Mouse (Mus musculus) embryonic fibroblast, embryonic 13.5 days (primary cell): ENCODE data around the gene Gm28635. TPM values are rescaled to one million over a fixed set of nuclear protein-coding genes. Genes with fewer than 3 reads are reported as not detected.
A peak's percentile ranks its signal among the peaks of the same experiment; 100 is the strongest.

Experiments
- H3K27ac ChIP-seq: 2 replicates; pipeline ENCODE4 v1.5.1; 2012; ENCODE audit warnings: low read length, control low read depth, inconsistent platforms; ENCODE audit not compliant: insufficient read depth
- H3K4me1 ChIP-seq: 2 replicates; pipeline ENCODE4 v1.6.1; 2011; ENCODE audit warnings: low read length; ENCODE audit not compliant: control insufficient read depth, insufficient read depth
- H3K4me3 ChIP-seq: 2 replicates; pipeline ENCODE4 v1.5.1; 2011; ENCODE audit warnings: mild to moderate bottlenecking, control low read depth, low read length; ENCODE audit not compliant: insufficient read depth
- CTCF ChIP-seq: IDR thresholded peaks from 2 replicates; pipeline ENCODE4 v1.5.1; 2011; ENCODE audit warnings: mild to moderate bottlenecking, control low read depth, low read length, moderate library complexity, borderline replicate concordance; ENCODE audit not compliant: insufficient read depth
- POLR2A ChIP-seq: IDR thresholded peaks from 2 replicates; pipeline ENCODE4 v1.6.1; 2011; ENCODE audit warnings: low read depth, mild to moderate bottlenecking, control low read depth, low read length, moderate library complexity
- polyA plus RNA-seq: library from polyadenylated mRNA; stranded (reverse); fragments of >200 nt; gene quantifications from 2 replicates; pipeline ENCODE4 v1.2.4, GENCODE M21; 2011; ENCODE audit warnings: low read depth; ENCODE audit not compliant: missing spikeins, insufficient read length

Gm28635 gene
- polyA plus RNA-seq, 1 experiment, result not detected

DNA sequence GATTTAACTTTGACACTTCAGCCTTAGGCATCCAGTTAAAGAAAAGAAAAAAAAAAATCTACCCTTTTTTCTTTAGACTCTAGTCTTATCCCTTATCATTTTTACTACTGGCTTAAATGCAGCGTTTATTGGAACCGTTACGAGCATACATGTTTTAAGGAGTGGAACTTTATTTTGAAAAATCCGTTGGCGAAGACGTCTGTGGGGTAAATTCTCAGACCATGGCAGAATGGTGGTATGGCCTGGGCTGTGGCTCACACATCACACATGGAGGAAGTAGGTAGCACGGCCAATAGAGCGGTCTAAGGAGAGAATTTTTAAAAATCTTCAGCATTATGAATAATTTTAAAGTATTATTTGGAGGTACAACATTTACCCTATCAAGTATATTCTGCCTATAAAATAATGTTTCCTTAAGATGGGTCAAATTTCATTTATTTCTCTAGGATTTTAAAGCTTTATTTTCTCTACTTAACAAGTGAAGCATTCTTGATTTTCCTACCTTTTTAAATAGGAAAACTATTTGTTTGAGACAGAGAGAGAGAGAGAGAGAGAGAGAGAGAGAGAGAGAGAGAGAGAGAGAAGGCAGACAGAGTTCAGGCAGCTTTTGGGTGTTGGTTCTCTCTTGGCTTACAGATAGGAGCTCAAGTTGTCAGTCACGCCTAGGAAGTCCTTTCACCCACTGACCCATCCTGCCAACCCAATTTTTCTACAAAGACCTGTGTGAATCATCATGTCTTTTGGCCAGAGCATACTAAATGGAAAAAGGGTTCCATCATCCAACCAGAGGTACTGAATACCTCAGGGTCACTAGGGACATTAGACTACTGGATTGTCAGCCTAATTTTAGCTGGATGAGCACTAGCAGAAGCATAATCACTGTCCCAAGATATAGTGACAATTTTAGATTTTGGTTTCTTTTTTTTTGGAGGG, 38.8 kb upstream of the Gm28635 start:
- peak overlapping the region; percentile 79 for H3K4me3 ChIP-seq
- H3K4me1 ChIP-seq, result no peaks in the 10 kb centered on the region; the same call in 1 of the 2 replicates
- no peak for TF ChIP-seq CTCF
- TF ChIP-seq POLR2A, result no peak; the same call in 1 of the 2 replicates
- H3K27ac ChIP-seq, result peak overlapping the region; percentile 92

DNA sequence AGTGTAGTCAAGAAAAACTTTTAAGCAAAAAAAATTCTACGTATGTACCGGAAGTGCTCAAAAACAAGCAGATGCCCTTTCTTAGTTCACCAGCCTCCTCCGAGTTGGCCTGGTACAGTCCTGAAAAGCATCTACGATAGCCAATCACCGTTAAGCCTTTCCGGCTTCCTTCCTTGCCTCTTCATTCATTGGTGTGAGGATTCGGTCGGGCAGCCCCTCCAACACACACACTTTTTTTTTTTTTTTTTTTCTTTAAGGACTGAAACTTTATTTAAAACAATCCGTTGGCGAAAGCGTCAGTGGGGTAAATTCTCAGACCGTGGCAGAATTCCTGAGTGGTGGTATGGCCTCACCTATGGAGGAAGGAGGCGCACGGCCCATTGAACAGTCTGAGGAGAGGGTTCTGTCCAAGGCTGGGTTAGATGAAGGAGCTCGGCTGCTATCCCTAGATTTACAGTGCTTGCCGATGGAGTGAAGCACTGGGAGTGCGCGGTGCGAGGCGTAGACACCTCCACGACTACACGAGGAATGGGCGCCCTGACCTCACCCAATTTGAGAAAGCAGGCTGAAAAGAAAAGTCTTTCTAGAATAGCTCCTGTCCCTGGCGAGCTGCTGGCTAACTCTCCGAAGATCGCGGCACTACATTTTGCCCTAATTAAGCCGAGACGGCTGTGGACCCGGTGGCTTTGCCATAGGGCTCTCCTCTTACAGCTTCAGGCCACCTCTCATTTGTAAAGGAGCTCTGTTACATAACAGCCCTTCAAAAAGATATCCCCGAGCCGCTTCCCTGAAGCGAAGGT, 37.9 kb upstream of the Gm28635 start:
- peak overlapping the region; percentile 79 for H3K4me3 ChIP-seq
- peak overlapping the region; percentile 93 for H3K27ac ChIP-seq
- no peak for TF ChIP-seq CTCF
- peak; percentile 55; the same call in 1 of the 2 replicates for TF ChIP-seq POLR2A
- no peaks in the 10 kb centered on the region; the same call in 1 of the 2 replicates for H3K4me1 ChIP-seq

DNA sequence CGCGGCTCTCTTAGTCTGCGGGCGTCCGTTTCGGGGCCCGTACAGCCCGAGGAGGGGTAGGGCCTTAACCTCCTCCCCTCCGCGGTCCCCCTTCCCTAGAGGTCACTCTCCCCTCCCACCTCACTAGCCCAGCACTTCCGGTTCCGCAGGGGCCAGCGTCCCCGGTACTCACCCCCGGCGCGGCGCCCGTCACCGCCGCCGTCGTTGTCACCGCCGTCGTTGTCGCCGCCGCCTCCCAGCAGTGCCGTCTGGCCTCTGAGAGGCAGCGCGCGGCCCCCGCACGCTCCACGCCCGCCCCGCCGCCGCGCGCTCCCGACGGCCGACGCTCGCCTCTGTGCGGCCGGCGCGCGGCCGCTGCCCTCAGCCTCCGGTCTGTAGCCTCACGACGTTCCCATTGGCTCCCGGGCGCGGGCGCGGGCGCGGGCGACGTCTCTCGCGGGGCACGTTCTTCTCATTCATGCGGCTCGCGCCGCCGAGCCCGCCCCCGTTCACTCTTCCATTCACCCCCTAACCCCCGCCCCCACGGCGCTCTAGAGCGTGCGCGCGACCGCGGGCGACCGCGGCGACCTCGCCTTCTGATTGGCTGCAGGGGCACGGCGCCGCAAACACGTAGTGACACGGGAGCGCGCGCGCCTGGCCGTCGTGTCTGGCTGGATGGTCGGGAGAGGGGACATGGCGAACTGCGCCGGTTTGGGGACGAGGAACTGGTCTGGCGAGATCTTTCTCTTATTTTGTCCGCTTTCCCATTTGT, 37.1 kb upstream of the Gm28635 start, which contains the start of gene Zdhhc5:
Gene Zdhhc5, minus strand, starts transcription at position 370 of the 751 bp plus-strand sequence.
- Histone ChIP-seq H3K4me1 (no peaks in the 10 kb centered on the region; the same call in 1 of the 2 replicates), H3K27ac (peak within 1 kb of the TSS; percentile 93), H3K4me3 (peak within 1 kb of the TSS; percentile 99)
- TF ChIP-seq POLR2A (peak; percentile 85), CTCF (no peak)

DNA sequence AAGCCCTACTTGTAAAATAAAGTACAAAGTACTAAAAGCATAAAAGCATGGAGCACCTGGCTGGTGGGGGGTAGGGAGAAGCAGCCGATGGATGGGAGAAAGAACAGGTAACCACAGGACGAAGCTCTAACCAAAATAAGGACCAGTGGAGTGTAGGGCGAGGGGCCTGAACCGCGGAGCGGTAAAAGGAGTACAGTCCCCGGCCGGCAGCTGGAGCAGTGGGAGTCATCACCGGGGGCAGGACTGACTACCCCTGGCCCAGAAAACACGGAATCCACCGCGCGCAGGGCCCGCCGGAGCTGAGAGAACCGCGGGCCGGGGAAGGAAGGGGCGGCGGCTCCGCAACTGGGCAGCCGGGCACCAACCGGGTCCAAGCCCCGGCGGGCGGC, 36.6 kb upstream of the Gm28635 start:
- TF ChIP-seq POLR2A (no peak), CTCF (no peak)
- peak overlapping the region; percentile 99 for H3K4me3 ChIP-seq
- H3K27ac ChIP-seq, result peak overlapping the region; percentile 91
- H3K4me1 ChIP-seq, result no peaks in the 10 kb centered on the region; the same call in 1 of the 2 replicates

DNA sequence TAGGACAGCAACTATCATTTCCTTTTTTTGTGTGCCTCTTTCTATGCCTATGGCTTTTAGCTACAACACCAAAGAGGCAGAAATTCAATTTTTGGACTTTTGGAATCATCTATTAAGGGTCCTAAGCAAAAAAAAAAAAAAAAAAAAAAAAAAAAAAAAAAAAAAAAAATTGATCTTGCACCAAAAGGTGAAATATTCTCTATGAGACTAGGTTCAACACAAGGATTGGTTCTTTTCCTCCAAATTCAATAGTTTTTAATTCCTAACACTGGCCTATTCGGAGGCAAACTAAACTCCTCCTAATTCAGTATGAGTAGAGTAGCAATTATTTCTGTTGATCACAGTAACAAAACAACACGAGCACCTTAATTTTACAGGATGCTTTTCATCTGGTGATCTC, 34.1 kb upstream of the Gm28635 start:
- Histone ChIP-seq H3K27ac (no peak overlapping the region), H3K4me3 (no peak overlapping the region), H3K4me1 (peaks cover 2% of the 10 kb centered on the region; the same call in 1 of the 2 replicates)
- TF ChIP-seq CTCF (no peak), POLR2A (no peak)

DNA sequence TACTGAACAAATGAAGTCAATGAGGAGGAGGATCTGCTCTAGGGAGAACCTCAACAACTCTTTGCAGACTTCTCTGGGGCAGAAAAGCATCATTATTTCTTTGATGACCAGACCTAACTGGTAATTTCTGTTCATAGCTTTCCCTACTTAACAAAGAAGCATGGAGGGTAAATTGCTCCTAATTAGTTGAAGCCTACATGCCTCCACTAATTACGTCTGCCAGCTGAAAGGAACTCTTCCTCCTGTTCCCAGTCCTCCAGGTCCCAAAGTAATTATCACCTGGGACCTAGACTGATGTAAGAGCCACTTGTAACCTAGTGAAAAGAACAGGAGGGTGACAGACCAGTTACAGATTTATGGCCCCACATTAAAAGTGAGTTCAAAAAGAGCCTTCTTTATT, 29.7 kb upstream of the Gm28635 start:
- Histone ChIP-seq H3K4me3 (no peak overlapping the region), H3K4me1 (0 out of 2 replicates have a peak, but pooled peaks cover 3% of the 10 kb centered on the region), H3K27ac (no peak overlapping the region)
- TF ChIP-seq POLR2A, result no peak

DNA sequence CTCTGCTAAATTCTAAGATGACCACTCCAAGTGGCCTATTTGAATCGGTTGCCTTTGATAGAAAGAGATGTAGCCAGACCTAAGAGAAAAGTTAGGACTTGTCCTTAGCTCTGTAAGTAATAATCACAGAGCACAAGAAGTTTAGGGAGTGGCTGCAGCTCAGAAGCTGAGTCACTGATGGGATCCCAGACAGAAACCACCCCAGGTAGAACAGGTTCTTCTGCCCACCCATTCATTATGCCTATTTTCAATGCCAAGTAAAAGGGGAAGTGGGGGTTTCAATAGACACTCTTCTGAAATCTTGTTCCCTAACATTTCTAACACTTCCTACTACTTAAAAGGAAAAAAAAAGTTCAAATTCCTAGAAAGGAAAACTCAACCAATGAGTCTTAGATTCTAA, 27.5 kb upstream of the Gm28635 start:
- Histone ChIP-seq H3K4me1 (0 out of 2 replicates have a peak, but pooled peaks cover 3% of the 10 kb centered on the region), H3K27ac (no peak overlapping the region), H3K4me3 (no peak overlapping the region)
- TF ChIP-seq POLR2A (no peak), CTCF (no peak)

DNA sequence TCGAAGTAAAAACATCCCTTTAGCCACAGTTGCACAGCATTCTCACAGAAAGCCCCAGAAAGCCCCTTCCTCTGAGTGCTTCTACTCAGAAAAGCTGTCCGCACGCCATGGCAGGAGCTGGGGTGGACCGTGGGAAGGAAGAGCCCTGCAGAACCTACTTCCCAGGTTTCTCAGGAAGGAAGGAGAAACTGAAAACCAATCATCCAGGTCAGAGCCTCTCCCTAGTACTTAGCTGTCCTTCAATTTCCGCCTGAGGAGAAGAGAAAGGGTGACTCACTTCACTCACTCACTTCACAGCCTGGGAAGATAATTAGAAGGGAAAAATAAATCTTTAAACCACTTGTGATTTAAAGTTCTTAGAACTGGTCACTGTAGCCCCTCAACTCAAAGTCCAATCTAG, 26.5 kb upstream of the Gm28635 start:
- TF ChIP-seq CTCF (no peak), POLR2A (no peak)
- H3K27ac ChIP-seq, result no peak overlapping the region
- 0 out of 2 replicates have a peak, but pooled peaks cover 3% of the 10 kb centered on the region for H3K4me1 ChIP-seq
- no peak overlapping the region for H3K4me3 ChIP-seq

DNA sequence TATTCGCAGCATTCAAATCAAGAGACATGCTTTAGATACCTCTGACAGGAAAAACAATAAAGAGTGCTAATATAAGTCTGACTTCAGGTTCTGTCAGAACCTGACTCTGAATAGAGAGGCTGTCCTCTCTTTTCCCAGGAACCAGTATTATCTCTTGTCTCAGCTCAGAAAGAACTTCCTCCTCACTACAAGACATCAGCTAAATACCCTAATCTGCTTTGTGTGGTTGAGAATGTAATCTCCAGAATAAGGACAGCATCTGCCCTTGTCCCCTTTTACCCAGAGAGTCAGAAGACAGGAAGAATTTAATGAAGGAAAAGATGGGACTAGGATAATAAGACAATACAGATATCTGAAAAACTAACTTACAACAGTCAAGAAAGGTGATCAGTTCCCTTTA, 25.7 kb upstream of the Gm28635 start:
- Histone ChIP-seq H3K4me1 (0 out of 2 replicates have a peak, but pooled peaks cover 3% of the 10 kb centered on the region), H3K4me3 (no peak overlapping the region), H3K27ac (no peak overlapping the region)
- TF ChIP-seq CTCF, result no peak
- no peak for TF ChIP-seq POLR2A
